1 mouse cellular context compared by ENCODE assay signal in the genomic region with DNA sequence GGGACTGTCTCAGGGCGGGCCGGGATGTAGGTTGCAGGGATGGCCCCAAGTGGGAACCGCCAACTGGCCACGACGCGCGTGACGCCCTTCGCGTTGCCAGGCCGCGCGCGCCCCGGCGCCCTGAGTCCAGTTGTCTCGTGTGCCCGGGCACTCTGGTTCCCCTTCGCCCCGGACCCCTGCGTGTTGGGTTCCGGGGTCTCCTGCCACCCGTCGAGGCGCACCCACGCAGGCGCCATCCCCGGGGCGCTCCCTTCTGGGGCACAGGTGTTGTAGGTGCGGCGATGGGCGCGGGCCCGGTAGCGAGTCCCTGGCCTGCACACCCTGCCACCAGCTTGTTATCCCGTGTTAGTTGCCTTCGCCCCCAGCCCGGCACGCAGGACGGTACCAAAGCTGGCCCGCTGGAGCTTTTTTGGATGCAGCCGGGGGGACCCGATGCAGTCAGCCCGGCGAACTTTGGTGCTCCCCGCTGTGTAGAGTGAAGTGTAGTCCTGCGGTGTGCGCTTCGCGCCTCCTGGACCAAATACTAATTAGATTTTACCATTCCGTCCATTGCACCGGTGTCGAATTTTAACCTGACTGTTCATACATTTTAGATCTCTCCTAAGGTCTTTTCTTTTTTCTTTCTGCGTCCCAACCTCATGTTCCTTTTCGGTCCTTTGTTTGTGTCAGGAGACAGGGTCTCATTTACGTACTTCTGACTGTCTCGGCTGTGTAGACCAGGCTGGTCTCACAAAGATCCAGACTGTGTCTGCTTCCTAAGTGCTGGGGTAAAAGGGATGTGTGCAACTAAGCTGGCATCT.
TF ChIP-seq lines count a peak whose summit lies in the region.

No protein-coding gene starts in this region.

TF ChIP-seq in MEL, 35 proteins besides CTCF, POLR2A, EP300 and RAD21:
- TF ChIP-seq MEF2A (IDR thresholded peaks at IDR 0.05; ENCODE audit: extremely low read depth, insufficient replicate concordance, low read depth, low read length, poor library complexity, severe bottlenecking): no peak
- TF ChIP-seq USF2 (IDR thresholded peaks at IDR 0.05; ENCODE audit: borderline replicate concordance in 1 of 2, insufficient read depth in 1 of 2, low read depth in 1 of 2, low read length in 2 of 2): no peak
- 0 out of 2 replicates have a peak, but pooled peaks have one; percentile 27 for TF ChIP-seq MAX (IDR thresholded peaks at IDR 0.05; ENCODE audit: low read length)
- 0 out of 2 replicates have a peak, but pooled peaks have one; percentile 9 for TF ChIP-seq SIN3A (IDR thresholded peaks at IDR 0.05; ENCODE audit: low read length)
- TF ChIP-seq MXI1 (IDR thresholded peaks at IDR 0.05; ENCODE audit: low read depth, low read length): peak; percentile 62; the same call in 1 of the 2 replicates
- 0 out of 2 replicates have a peak, but pooled peaks have one; percentile 76 for TF ChIP-seq CHD1 (IDR thresholded peaks at IDR 0.05; ENCODE audit: low read depth, low read length)
- no peak for TF ChIP-seq NRF1 (IDR thresholded peaks at IDR 0.05; ENCODE audit: insufficient read depth, low read depth, low read length, poor library complexity, severe bottlenecking)
- TF ChIP-seq POLR2AphosphoS2 (IDR thresholded peaks at IDR 0.05; ENCODE audit: low read length): no peak
- no peak; the same call in 1 of the 2 replicates for TF ChIP-seq KAT2A (conservative IDR thresholded peaks at IDR 0.05; ENCODE audit: low read depth, low read length)
- TF ChIP-seq ZMIZ1 (IDR thresholded peaks at IDR 0.05; ENCODE audit: low read depth, low read length): no peak
- TF ChIP-seq TAL1 (IDR thresholded peaks at IDR 0.05; ENCODE audit: low read length): no peak
- TF ChIP-seq ZKSCAN1 (IDR thresholded peaks at IDR 0.05; ENCODE audit: low read depth, low read length): no peak
- no peak for TF ChIP-seq ELF1 (IDR thresholded peaks at IDR 0.05; ENCODE audit: low read depth, low read length)
